Mouse (Mus musculus): ENCODE measurements at regions not wholly inside any gene's neighbourhood (a gene's known extent, or its start where the extent isn't known, plus 50 kb on each side); places are given as distances from the start of the nearest gene placed in this dataset.

DNA sequence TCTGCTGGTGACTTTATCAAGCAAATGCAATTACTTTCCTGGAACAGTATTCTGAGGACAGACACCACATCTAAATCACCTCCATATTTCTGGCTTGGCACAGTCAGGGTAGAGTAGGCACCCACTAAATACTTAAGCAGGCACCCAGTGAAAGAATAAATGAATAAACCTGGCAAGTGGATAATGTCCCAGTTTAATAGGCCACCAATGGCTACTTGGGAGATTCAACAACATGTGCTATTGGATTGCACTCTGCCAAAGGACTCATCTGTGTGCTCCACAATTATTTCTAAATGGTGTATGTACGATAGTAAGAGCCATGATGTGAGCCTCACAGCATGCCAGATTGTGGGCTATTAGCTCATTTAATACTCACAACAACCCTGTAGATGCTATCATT is 417.2 kb upstream of the Apob start:
- no peak for TF ChIP-seq CTCF (IDR thresholded peaks at IDR 0.05; ENCODE audit: low read depth)
- TF ChIP-seq EP300 (IDR thresholded peaks at IDR 0.05; ENCODE audit: low read depth) = no peak

Measured in liver, embryonic 14.5 days (tissue).